In the genomic region with DNA sequence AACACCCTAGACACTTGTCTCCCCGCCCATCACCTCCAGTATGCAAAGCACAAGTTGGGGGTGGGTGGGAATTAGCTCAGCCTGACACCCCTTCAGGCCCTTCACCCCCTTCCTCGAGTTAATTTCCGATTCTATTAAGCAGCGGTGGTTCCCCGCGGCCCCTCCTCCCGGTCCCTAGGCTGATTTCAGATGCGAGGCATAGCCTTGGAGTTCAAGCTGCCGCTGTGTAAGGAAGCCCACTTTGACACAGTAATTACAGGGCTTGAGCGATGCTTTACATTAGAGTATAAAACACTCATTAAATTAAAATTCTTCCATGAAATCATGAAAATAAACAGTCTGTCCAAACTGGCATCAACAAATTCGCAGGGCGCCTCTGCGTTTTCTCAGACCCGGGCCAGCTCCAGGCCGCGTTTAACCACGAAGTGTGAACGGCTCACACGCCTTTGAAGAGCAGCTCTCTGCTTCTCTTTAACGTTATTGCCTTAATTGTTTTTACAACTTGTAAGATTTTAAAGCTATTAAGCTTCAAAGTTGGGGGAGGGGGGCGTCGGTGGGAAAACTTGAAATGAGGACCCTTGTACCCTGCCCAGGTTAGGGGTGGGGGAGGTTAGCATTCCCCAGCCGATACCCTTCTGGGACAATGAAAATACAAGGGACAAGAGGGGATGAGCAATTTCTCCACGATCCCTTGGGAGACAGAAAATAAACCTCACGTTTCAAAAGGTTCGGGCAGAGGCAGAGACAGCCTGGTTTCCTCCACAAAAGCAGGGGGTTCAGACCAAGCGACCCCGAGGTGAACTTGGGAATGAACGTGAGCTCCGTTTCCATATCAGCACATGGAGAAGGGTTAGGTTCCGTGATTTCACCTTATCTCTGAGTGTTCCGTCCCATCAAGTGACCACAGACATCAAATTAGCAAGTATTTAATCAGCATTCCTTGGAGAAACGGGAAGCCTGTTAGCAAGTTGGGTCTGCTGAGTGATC, we compare ENCODE assay signal across 8 mouse cellular contexts.
A peak's percentile ranks its signal among the peaks of the same experiment; 100 is the strongest.
DNase-seq lines count a peak whose midpoint lies in the region; ATAC-seq and TF ChIP-seq lines count a peak whose summit lies in the region.

No protein-coding gene starts in this region.

- no peaks in the 10 kb centered on the region for H3K36me3 ChIP-seq in kidney, embryonic 16.5 days (ENCODE audit: insufficient read depth, low read length)
- no peaks in the 10 kb centered on the region for H3K36me3 ChIP-seq in embryonic facial prominence, embryonic 13.5 days
- no peaks in the 10 kb centered on the region for H3K36me3 ChIP-seq in hindbrain, embryonic 15.5 days
- H3K36me3 ChIP-seq in neural tube, embryonic 12.5 days, result no peaks in the 10 kb centered on the region

- TF ChIP-seq CTCF in cerebellum, adult 2 months (IDR thresholded peaks at IDR 0.05; ENCODE audit: borderline replicate concordance, insufficient read depth, low read depth, low read length), result no peak

- no peak overlapping the region for H3K27ac ChIP-seq in kidney, embryonic 16.5 days (ENCODE audit: low read length)
- no peak overlapping the region for H3K27ac ChIP-seq in embryonic facial prominence, embryonic 13.5 days
- no peak overlapping the region for H3K27ac ChIP-seq in hindbrain, embryonic 15.5 days (replicated peaks)
- no peak overlapping the region for H3K27ac ChIP-seq in neural tube, embryonic 12.5 days
- H3K27ac ChIP-seq in cerebellum, adult 2 months (ENCODE audit: insufficient read depth, low read length), result no peak overlapping the region

- peak overlapping the region; percentile 46 for H3K4me2 ChIP-seq in kidney, embryonic 16.5 days (replicated peaks; ENCODE audit: low read depth, low read length)
- peak overlapping the region; percentile 27 for H3K4me2 ChIP-seq in embryonic facial prominence, embryonic 13.5 days
- H3K4me2 ChIP-seq in hindbrain, embryonic 15.5 days, result peak overlapping the region; percentile 39
- H3K4me2 ChIP-seq in neural tube, embryonic 12.5 days (replicated peaks), result peak overlapping the region; percentile 44

- peaks cover 22% of the 10 kb centered on the region for H3K4me1 ChIP-seq in kidney, embryonic 16.5 days (ENCODE audit: insufficient read depth, low read length)
- peaks cover 49% of the 10 kb centered on the region for H3K4me1 ChIP-seq in embryonic facial prominence, embryonic 13.5 days
- peaks cover 20% of the 10 kb centered on the region for H3K4me1 ChIP-seq in hindbrain, embryonic 15.5 days (replicated peaks)
- peaks cover 13% of the 10 kb centered on the region for H3K4me1 ChIP-seq in neural tube, embryonic 12.5 days
- H3K4me1 ChIP-seq in cerebellum, adult 2 months (ENCODE audit: control insufficient read depth, insufficient read depth, low read length), result no peaks in the 10 kb centered on the region

- H3K4me3 ChIP-seq in kidney, embryonic 16.5 days (ENCODE audit: low read length), result peak overlapping the region; percentile 6; the same call in 1 of the 2 replicates
- H3K4me3 ChIP-seq in embryonic facial prominence, embryonic 13.5 days, result no peak overlapping the region
- H3K4me3 ChIP-seq in hindbrain, embryonic 15.5 days, result no peak overlapping the region
- no peak overlapping the region for H3K4me3 ChIP-seq in neural tube, embryonic 12.5 days
- no peak overlapping the region for H3K4me3 ChIP-seq in cerebellum, adult 2 months (replicated peaks; ENCODE audit: insufficient read depth, low read depth, low read length)

- no peak for DNase-seq in kidney, adult 18-20 months
- no peak for DNase-seq in cerebellum, adult 2 months
- no peak for DNase-seq in ovary, adult 18-20 months (ENCODE audit: low spot score)
- no peak for DNase-seq in gastrocnemius, postnatal 10 days

- no peak for TF ChIP-seq POLR2A in cerebellum, adult 2 months (IDR thresholded peaks at IDR 0.05; ENCODE audit: borderline replicate concordance, insufficient read depth, low read length)

- H3K27me3 ChIP-seq in kidney, embryonic 16.5 days (ENCODE audit: insufficient read depth, low read length), result peaks cover 39% of the 10 kb centered on the region
- peaks cover 15% of the 10 kb centered on the region for H3K27me3 ChIP-seq in embryonic facial prominence, embryonic 13.5 days
- 0 out of 2 replicates have a peak, but pooled peaks cover 5% of the 10 kb centered on the region for H3K27me3 ChIP-seq in hindbrain, embryonic 15.5 days
- H3K27me3 ChIP-seq in neural tube, embryonic 12.5 days (replicated peaks), result no peaks in the 10 kb centered on the region; the same call in 1 of the 2 replicates
- H3K27me3 ChIP-seq in cerebellum, adult 2 months (ENCODE audit: control insufficient read depth, insufficient read depth, low read length), result no peaks in the 10 kb centered on the region; the same call in 1 of the 2 replicates

- no peak for ATAC-seq in kidney, embryonic 16.5 days (ENCODE audit: low FRiP score, low TSS enrichment)
- ATAC-seq in embryonic facial prominence, embryonic 13.5 days (ENCODE audit: insufficient number of reproducible peaks, insufficient read depth, low FRiP score, low TSS enrichment, low read depth), result no peak
- ATAC-seq in hindbrain, embryonic 15.5 days (ENCODE audit: low FRiP score, low read depth), result peak; percentile 75
- peak; percentile 65 for ATAC-seq in neural tube, embryonic 12.5 days (ENCODE audit: low FRiP score, low read depth)

- WGBS in kidney, embryonic 16.5 days, result 4% methylated on average over 33 of the region's 33 CpGs
- WGBS in embryonic facial prominence, embryonic 13.5 days, result 11% methylated on average over 33 of the region's 33 CpGs
- 10% methylated on average over 33 of the region's 33 CpGs for WGBS in hindbrain, embryonic 15.5 days
- WGBS in neural tube, embryonic 12.5 days, result 7% methylated on average over 33 of the region's 33 CpGs
- WGBS in cerebellum, adult 2 months, result 32% methylated on average over 33 of the region's 33 CpGs

- H3K9ac ChIP-seq in kidney, embryonic 16.5 days (replicated peaks; ENCODE audit: low read length), result no peak overlapping the region
- no peak overlapping the region for H3K9ac ChIP-seq in embryonic facial prominence, embryonic 13.5 days
- no peak overlapping the region for H3K9ac ChIP-seq in hindbrain, embryonic 15.5 days
- H3K9ac ChIP-seq in neural tube, embryonic 12.5 days, result 0 out of 2 replicates have a peak overlapping the region, but pooled peaks have one; percentile 21

- no peaks in the 10 kb centered on the region for H3K9me3 ChIP-seq in kidney, embryonic 16.5 days (ENCODE audit: low read length)
- H3K9me3 ChIP-seq in embryonic facial prominence, embryonic 13.5 days, result no peaks in the 10 kb centered on the region
- no peaks in the 10 kb centered on the region for H3K9me3 ChIP-seq in hindbrain, embryonic 15.5 days
- H3K9me3 ChIP-seq in neural tube, embryonic 12.5 days, result no peaks in the 10 kb centered on the region

Comparison
In these comparisons a context has a peak if more than half of its experiments do, and no peak if none do; other contexts are left out.
1. ATAC-seq: peak in hindbrain, embryonic 15.5 days (single experiment) and neural tube, embryonic 12.5 days (single experiment); none in kidney, embryonic 16.5 days (single experiment) and embryonic facial prominence, embryonic 13.5 days (single experiment).
2. Peak in every context shown above with its lines, with median percentiles within 50 percentile points of each other: H3K4me2 ChIP-seq.